8 mouse cellular contexts compared by ENCODE assay signal in the genomic region with DNA sequence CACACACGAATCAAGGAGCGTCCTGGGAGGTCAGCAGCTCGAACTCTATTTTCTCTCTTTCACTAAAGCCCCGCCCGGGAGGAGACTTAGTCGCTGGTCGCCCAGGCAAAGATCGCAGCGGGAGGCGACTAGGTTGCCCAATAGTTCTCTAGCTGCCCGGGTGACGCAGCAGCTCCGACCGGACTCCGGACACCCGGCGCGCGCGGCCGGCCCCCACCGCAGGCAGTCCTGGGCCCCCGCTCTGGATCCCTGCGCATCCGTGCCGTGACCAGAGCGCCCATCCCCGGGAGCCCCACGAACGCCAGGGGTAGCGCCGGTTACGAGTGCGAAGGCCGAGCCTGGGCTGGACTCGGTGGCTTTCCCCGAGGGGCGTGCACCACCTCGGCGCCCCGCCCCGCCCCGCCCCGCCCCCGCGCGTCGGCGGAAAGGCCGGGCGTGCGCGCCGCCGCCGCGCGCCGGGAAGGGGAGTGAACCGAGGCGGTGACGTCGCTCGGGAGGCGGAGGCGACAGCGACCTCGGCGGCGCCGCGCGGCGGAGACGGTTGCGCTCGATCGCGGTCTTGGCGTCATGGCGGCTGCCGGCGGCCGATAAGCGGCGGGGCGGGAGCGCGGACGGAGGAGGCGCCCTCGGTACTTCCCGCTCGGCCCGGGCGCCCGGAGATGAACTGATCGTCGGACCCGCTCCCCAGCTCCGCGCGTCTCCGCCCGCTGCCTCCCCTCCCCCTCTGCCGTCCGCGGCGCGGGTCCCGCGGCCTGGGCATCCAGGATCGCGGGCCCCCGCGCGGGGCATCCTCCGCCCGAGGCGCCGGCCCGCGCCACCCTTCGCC. TPM values are rescaled to one million over a fixed set of nuclear protein-coding genes. Genes with fewer than 3 reads are reported as not detected.
DNase-seq lines count a peak whose midpoint lies in the region; ATAC-seq lines count a peak whose summit lies in the region.

A gene (plus strand): TSS at position 493 of the 826 bp plus-strand sequence.

- H3K4me2 ChIP-seq in embryonic facial prominence, embryonic 13.5 days: peak within 1 kb of the TSS; percentile 83
- H3K4me2 ChIP-seq in limb, embryonic 13.5 days (replicated peaks): peak within 1 kb of the TSS; percentile 89
- peak within 1 kb of the TSS; percentile 99 for H3K4me2 ChIP-seq in midbrain, embryonic 16.5 days (ENCODE audit: low read length)

- peak within 1 kb of the TSS; percentile 90 for H3K4me3 ChIP-seq in embryonic facial prominence, embryonic 13.5 days
- peak within 1 kb of the TSS; percentile 89 for H3K4me3 ChIP-seq in limb, embryonic 13.5 days
- peak within 1 kb of the TSS; percentile 92 for H3K4me3 ChIP-seq in midbrain, embryonic 16.5 days (ENCODE audit: low read depth, low read length)

- peak; percentile 95 for ATAC-seq in embryonic facial prominence, embryonic 13.5 days (ENCODE audit: insufficient number of reproducible peaks, insufficient read depth, low FRiP score, low TSS enrichment, low read depth)
- ATAC-seq in limb, embryonic 13.5 days (ENCODE audit: low FRiP score, low read depth): peak; percentile 95
- ATAC-seq in midbrain, embryonic 16.5 days: peak; percentile 94

- peaks cover 13% of the 10 kb centered on the region for H3K36me3 ChIP-seq in embryonic facial prominence, embryonic 13.5 days
- peaks cover 14% of the 10 kb centered on the region for H3K36me3 ChIP-seq in limb, embryonic 13.5 days
- peaks cover 4% of the 10 kb centered on the region; the same call in 1 of the 2 replicates for H3K36me3 ChIP-seq in midbrain, embryonic 16.5 days (ENCODE audit: control insufficient read depth, insufficient read depth, low read length)

- H3K9me3 ChIP-seq in embryonic facial prominence, embryonic 13.5 days: no peaks in the 10 kb centered on the region
- H3K9me3 ChIP-seq in limb, embryonic 13.5 days: no peaks in the 10 kb centered on the region
- no peaks in the 10 kb centered on the region for H3K9me3 ChIP-seq in midbrain, embryonic 16.5 days (replicated peaks; ENCODE audit: control insufficient read depth, low read length, poor library complexity, severe bottlenecking)

- WGBS in embryonic facial prominence, embryonic 13.5 days: under 1% methylated on average over 108 of the region's 124 CpGs
- 1% methylated on average over 39 of the region's 124 CpGs for WGBS in limb, embryonic 13.5 days
- WGBS in midbrain, embryonic 16.5 days: under 1% methylated on average over 86 of the region's 124 CpGs

- peak; percentile 89 for DNase-seq in 3134 (ENCODE audit: extremely low read depth, insufficient read length, low spot score)
- peak; percentile 91 to 94 for DNase-seq in adrenal gland, postnatal 36 days
- DNase-seq in heart, adult 18-20 months: peak; percentile 93
- peak; percentile 90 to 92 for DNase-seq in kidney, adult 8-10 months
- DNase-seq in spleen, postnatal 10 days (ENCODE audit: low spot score in 2 of 2): peak; percentile 93 to 94

- H3K27ac ChIP-seq in embryonic facial prominence, embryonic 13.5 days: peak within 1 kb of the TSS; percentile 92
- peak within 1 kb of the TSS; percentile 94 for H3K27ac ChIP-seq in limb, embryonic 13.5 days
- peak within 1 kb of the TSS; percentile 92 for H3K27ac ChIP-seq in midbrain, embryonic 16.5 days (ENCODE audit: low read length)

- H3K27me3 ChIP-seq in embryonic facial prominence, embryonic 13.5 days: no peaks in the 10 kb centered on the region
- no peaks in the 10 kb centered on the region for H3K27me3 ChIP-seq in limb, embryonic 13.5 days
- H3K27me3 ChIP-seq in midbrain, embryonic 16.5 days (ENCODE audit: control insufficient read depth, insufficient read depth, low read depth, low read length): no peaks in the 10 kb centered on the region

- peaks cover 14% of the 10 kb centered on the region for H3K4me1 ChIP-seq in embryonic facial prominence, embryonic 13.5 days
- H3K4me1 ChIP-seq in limb, embryonic 13.5 days: peaks cover 13% of the 10 kb centered on the region
- peaks cover 26% of the 10 kb centered on the region for H3K4me1 ChIP-seq in midbrain, embryonic 16.5 days (ENCODE audit: control insufficient read depth, insufficient read depth, low read length)

- H3K9ac ChIP-seq in embryonic facial prominence, embryonic 13.5 days: peak within 1 kb of the TSS; percentile 89
- H3K9ac ChIP-seq in limb, embryonic 13.5 days: peak within 1 kb of the TSS; percentile 96
- peak within 1 kb of the TSS; percentile 84 for H3K9ac ChIP-seq in midbrain, embryonic 16.5 days (ENCODE audit: low read depth, low read length)

RNA-seq across cellular contexts. Expression of the gene that starts here (rescaled TPM):
- total RNA-seq in adrenal gland, postnatal 36 days (2021): 10 to 100 TPM; 35.1 to 47.7 TPM
- polyA plus RNA-seq in embryonic facial prominence, embryonic 13.5 days (2015; fragmentation: Nextera tagmentation; extraction: Ambion mirVana): 32.3 and 34.6 TPM in 2 replicates
- 10 to 100 TPM; 19.5 to 20.0 TPM for total RNA-seq in heart, adult 18-20 months (2021)
- 31.3 and 32.4 TPM in 2 replicates for polyA plus RNA-seq in limb, embryonic 13.5 days (2015; fragmentation: Nextera tagmentation; extraction: Ambion mirVana)
- polyA plus RNA-seq in midbrain, embryonic 16.5 days (2015; fragmentation: Nextera tagmentation; extraction: Ambion mirVana): 14.5 and 16.3 TPM in 2 replicates

Comparison
In these comparisons a context has a peak if more than half of its experiments do, and no peak if none do; other contexts are left out.
1. Peak in every context shown above with its lines: DNase-seq, ATAC-seq, H3K4me3 ChIP-seq and H3K27ac ChIP-seq.